Mouse (Mus musculus) brain, embryonic 14.5 days (tissue): ENCODE data around the gene Pbxip1.

Experiments used
- CTCF ChIP-seq: fragments of 200-500 bp; IDR thresholded peaks from 2 replicates; pipeline ENCODE4 v1.5.1; 2012; ENCODE audit warnings: inconsistent platforms, mild to moderate bottlenecking, moderate library complexity, borderline replicate concordance; ENCODE audit not compliant: insufficient read depth, insufficient read length; ENCODE audit errors: extremely low read depth
- POLR2A ChIP-seq: fragments of 200-500 bp; IDR thresholded peaks from 2 replicates; pipeline ENCODE4 v1.6.1; 2012; ENCODE audit warnings: mild to moderate bottlenecking, inconsistent platforms, borderline replicate concordance; ENCODE audit not compliant: poor library complexity, insufficient read depth, insufficient read length, severe bottlenecking; ENCODE audit errors: extremely low read depth

DNA sequence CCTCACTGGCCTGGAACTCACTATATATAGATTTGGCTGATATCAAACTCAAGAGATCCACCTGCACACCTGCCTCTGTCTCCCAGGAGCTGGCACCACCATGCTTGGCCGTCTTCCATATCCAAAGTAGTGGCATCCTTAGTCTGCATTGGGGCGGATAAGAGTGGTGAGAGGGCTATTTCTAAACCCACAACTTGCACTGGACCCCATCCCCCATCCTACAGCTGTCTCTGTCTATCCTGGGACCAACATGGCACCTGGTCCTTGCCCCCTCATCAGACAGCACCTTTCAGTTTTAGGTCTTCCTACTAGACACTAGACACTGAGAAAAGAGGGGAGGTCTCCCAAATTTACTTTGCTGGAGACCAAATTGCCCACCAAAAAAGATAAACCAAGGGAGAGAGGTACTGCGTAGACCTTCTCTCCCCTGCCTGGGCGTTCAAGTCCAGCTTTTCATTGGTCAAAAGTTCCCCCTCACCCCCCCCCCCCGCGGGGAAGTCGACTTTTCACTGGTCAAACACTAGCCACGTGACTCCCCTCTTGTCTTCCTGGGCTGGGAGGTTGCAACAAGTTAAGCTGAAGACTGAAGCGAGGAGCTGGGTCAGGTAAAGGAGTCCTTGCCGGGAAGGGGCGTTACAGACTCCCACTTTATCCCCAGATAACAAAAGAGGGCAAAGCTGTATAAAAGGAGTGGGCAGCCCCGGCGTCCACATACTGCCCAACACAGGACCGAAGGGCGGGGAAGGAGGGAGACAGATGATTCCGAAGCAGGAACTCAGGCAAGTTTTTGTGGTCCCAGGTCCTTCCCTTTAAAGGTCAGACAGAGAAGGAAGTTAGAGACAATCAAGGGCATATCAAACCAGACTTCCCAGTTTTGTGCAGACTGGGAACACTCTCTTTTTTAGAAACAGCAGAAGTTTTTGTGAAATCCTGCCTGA lies at the start of gene Pbxip1:
- no peak for TF ChIP-seq CTCF
- no peak for TF ChIP-seq POLR2A
